Mouse (Mus musculus) v-Abl transformed pro-B cells (cell line): ENCODE measurements around the gene Gpr82.

Experiments used
- in situ Hi-C, 2 experiments: fragments of 400-800 bp; cut with MboI; formaldehyde crosslinking; loops; one replicate each; pipeline ENCODE4 v1.15.1; 2025; ENCODE audit not compliant: unreplicated experiment in 2 of 2

Gpr82 gene

DNA sequence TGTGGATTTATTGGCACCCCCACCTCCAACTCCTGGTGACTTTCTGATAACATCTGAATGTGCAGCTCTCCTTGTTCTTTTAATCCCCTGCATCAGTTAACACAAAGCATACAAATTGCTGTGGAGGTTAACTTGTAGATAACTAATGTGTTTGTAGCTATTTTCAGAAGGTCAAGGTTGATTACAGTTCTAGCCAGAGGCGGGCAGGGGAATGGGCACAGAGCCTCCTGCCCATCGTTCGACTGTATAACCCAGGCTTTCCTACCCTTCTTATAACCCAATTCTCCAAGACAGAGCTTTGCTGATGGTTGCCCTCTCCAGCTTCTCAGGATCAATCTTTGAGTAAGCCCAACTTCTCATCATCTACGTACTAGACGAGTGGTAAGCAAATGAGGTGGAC, at the start of gene Gpr82:
Gene Gpr82, plus strand, starts transcription at position 301 of the 400 bp plus-strand sequence.
- in situ Hi-C loops = loop anchor here in 1 of 2 experiments (25.0 kb wide), 1 partner anchor 424 kb away; no protein-coding TSS in a partner anchor

DNA sequence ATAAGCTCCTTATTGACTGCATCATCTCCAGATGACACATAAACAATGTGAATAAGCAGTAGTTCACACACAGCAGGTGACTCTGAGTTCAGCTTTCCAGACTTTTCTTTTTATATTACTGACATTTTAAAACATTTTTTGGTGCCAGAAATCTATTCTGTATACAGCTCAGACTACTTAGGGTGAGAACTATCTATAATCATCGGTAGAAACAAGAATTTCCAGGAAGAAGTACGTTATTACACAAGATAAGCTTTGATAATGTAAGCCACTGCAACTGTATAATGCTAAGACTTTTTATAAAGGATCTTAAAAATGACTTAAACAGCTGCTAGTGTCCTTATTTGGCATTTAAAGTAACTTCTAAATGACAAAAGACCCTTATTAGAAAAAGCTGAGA, 49.0 kb upstream of the Gpr82 start:
- in situ Hi-C loops = no loop called here

DNA sequence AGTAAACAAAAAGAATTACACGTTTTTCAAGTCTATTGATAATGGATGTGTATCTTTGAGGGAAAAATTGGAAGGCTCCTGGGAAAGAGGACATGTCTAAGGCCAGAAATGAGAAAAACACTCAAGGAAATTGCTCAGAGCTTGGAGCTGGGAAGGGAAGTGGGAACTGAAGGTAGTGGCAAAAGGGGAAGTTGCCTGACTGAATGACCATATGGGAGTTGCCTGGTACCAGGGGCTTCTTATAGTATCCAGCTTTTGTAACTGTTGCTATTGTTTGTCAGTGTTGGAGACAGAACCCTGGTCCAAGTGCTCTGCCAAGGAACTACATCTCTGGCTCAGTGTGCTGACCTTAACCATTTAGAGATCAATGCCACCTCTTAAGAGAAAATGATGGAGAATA, 44.4 kb upstream of the Gpr82 start:
- in situ Hi-C loops = no loop called here

DNA sequence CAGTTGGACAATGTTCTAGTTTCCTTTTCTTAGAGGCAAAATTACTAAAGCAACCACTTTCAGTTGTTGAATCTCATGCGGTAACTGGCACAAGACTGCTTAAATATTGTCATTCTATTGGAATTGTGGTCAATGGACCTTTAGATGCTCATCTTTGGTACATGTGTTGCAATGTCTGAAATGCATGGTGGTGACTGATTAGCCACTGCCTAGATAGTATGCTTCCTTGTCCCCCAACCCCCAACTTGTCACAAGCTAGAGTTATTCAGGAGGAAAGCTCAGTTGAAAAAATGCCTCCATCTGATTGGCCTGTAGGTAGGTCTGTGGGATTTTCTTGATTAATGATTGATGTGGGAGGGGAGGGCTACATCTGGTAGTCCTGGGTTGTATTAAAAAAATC, 43.9 kb upstream of the Gpr82 start:
- in situ Hi-C loops = no loop called here

DNA sequence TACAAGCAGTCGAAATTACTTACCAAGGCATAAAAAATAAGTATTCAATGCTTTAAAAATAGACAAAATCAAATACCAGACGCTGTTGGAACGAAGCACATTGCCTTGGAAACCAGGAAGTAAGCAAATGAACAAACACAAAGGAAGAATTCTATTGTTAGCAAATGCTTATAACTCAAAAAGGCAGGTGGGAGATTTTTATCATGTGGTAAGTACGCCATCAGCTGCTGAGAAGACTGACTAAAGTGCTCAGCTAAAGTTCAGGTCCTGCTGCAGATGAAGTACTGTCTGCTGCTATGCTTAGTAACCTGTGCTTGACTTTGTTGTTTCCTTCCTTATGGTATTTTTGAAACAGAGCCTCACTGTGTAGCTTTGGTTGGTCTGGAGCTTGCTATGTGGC, 42.7 kb upstream of the Gpr82 start:
- in situ Hi-C loops = no loop called here

DNA sequence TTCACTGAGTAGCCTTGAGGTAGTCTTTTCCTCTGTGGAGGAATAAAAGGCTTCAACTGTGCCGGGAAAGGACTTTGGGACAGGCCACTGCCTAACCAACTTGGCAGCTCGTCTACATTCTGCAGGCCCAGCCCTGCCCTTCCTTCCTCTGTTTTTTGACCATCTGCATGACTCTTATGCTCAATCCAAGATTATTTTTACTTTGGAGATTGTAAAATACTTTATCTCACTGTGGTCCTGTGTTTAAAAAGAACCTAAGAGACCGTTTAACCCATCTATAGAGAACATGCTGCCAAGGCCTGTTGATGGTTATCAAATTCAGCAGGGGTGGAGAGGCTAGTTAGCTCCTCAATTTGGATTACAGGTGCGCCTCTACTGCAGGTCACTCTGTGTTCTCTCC, 39.7 kb upstream of the Gpr82 start:
- in situ Hi-C loops = no loop called here

DNA sequence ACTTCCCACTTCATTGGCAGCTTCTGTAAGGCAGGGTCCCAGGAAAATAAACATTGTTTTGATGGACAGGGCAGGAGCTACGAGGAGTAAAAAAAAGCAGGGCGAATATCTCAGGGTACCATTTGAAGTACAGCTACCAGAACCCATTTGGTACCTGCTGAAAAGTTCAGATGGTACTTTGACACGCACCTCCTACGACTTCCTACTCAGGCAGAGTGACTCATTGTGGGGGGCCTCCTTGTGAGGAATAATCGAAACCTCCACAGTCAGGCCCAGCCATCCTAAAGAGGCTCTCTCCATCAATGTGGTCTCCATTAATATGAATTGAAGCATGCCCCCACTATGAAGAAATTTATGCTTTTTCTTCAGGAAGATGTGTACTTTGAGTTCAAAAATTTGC, 38.5 kb upstream of the Gpr82 start:
- in situ Hi-C loops = no loop called here

DNA sequence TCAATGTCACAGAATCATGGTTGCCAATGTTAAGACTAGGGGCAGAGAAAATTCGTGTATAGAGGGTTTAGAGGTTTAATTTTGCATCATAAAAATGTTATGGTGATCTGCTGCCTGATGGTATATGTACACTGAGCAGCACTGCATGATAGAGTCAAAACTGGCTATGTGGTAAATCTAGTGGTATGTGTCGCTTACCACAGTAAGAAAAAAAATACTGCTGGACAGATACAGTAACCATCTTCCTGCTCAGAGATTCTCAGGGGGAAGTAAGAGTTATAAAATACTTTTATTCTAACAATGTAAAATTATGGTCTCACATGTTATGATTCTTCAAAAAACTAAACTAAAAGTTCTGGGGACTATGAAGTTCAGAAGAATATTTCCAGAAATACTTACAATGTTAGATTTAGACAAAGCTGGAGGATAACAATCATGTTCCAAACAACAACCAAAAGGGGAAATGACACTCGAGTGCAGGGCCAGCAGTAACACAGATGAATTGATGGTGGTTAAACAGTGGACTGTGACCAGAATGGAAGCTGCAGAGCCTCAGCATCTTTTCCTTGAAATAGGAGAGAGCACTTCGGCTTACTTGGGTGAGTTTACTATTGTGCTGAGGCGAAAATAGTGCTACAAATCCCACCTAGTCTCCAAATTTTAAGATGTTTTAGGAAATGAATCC, 29.4 kb upstream of the Gpr82 start, which contains the start of gene Gpr34:
Gene Gpr34, plus strand, starts transcription at position 491 of the 685 bp plus-strand sequence.
- in situ Hi-C loops = no loop called here

DNA sequence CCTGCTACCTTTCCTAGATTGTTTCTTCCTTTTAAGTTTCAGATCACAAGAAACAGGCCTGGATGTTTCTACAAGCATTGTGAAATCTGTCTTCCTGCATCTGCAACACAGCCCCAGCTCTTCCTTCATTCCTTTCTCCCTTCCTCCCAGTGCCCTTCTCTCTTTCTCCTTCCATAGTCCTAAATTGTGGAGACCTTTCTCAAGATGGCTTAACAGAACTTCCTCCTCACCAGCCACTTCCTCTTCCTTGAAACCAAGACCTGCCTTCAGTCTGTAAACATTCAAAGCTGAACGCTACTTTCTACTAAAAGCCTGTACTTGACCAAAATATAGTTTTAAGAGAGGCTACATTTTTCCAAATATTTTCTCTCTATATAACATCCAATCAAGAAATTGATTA, 24.8 kb upstream of the Gpr82 start:
- in situ Hi-C loops = no loop called here

DNA sequence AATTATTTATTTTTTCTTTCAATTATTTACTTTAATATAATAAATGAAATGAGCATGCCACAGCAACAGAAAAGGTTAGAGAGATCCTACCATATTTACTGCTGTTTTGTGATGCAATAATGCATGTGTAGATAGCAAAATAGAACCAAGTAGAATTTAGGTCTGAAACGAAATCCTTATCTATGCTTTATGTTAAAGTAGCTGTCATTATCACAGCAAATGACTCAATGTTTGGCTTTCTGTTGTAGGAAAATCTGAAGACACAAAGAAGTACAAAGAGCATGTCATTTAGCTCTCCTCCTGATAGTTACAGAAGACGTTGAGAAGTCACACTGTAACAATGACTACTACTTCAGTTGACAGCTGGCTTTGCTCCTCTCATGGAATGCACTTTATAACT, 22.3 kb upstream of the Gpr82 start:
- in situ Hi-C loops = no loop called here

DNA sequence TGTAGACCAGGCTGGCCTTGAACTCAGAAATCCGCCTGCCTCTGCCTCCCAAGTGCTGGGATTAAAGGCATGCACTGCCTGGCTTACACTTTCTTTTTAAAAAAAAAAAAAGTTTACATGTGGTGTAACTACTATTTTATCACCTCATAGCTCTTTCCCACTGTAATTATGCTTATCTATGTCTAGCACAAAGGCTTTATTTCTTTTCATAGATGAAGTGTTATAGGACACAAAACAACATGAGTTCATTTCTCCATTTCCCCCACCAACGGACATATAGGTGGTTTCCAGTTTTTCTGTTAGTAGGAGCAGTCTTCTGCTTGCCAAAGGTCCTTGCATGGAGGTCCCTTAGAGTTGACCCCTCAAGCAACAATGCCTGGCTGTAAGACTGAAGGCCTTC, 9.3 kb upstream of the Gpr82 start:
- in situ Hi-C loops = loop anchor here (5.0 to 25.0 kb wide), 3 partner anchors 45 to 415 kb away; no protein-coding TSS in a partner anchor

DNA sequence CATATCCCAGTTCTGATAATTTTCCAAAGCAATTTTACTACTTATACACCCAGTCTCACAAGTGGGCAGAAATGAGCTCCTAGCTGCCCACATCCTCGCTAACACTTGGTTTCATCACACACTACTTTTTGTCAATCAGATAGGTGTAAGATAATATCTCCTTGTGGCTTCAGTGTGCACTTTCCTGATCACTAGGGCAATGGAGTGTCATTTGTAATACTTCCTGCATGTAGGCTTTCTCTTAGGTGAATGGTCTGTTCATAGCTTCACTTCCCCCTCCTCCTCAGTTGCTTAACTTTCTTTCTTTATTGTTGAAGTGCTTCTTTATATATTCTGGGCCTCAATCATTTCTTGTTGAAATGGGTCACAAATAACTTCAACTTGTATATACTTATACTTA, 8.9 kb upstream of the Gpr82 start:
- in situ Hi-C loops = loop anchor here (5.0 to 25.0 kb wide), 3 partner anchors 45 to 415 kb away; no protein-coding TSS in a partner anchor

DNA sequence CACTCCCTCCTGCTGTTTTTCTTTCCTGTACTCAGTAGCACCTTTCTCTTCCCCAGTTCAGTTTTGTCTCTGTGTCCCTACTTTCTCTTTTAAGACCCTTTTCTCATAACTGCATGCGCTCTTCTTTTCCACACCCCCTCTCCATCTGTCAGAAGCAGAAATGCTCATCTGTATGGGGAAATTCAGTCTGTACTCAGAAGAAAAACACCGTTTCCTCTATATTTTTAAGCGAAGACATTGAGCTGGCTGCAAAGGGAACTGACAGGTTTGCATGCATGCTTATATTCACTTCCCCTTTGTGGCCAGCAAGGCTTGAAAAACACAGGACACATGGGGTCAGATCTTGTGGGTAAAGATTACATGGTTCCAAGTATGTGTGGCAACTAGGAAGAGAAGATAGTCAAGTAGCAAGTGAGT, 6.2 kb upstream of the Gpr82 start:
- in situ Hi-C loops = loop anchor here (5.0 to 25.0 kb wide), 6 partner anchors 50 to 428 kb away; partner anchors contain the start of gene Nyx (in 1 of the 2)

DNA sequence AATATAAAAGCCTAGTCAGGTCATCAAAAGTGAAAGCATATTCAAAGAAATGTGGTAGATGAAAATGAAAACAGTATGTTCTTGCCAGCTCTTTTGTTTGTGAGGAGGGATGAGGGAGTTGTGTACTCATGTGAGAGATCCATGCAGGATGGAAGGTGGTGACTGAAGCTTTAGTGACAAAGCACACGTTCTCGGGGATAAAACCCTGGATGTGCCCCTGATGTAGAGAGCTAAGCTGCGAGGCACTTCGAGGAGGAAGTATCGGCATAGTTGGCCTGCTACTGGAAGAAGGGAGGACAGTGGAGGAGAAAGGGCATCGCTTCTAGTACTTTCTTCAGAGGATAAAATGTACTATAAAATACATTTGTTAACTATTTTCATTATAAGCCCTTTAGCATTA, 5.3 kb upstream of the Gpr82 start:
- in situ Hi-C loops = loop anchor here (5.0 to 25.0 kb wide), 6 partner anchors 51 to 429 kb away; partner anchors contain the start of gene Nyx (in 1 of the 2)

DNA sequence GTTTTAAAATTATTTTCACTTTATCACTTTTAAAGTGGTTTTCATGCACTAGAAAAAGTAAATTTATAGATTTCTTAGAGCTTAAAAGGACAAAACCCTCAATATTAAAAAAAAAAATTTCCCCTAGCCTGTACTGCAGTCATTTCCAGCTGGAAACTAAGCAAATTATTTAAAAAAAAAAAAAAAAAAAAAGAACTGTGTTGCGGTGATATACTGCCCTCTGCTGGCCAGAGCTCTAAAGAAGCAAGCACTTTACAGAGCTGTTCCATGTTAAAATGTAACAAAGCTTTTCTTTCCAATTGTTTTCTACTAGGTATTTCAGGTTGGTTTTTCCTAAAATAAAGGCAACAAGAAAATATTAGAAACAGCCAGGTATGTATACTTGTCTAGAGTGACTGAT, 4.4 kb upstream of the Gpr82 start:
- in situ Hi-C loops = loop anchor here (5.0 to 25.0 kb wide), 6 partner anchors 52 to 429 kb away; partner anchors contain the start of gene Nyx (in 1 of the 2)

DNA sequence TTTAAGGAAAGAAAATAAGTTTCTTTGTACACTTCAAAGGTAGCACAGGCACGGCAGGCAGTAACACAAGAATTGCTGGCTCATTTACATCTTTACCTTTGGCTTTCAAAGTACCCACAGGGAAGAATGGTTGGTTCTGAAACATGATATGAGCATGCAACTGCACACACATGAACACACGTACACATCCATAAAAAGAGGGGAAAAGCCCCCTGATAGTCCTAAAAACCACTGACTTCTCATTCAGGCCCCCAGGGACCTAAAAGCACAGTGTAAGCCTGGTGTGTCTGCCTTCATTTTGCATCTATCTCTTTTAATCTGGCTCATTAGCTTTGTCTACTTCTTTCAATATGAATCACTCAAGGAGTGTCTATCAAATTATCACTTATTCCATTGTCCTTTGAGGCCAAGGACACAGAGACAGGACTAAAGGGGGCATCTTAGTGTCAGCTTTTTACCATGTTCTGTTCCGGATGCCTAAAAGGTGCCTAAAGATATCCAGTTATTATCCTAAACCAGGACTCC, 2.5 kb upstream of the Gpr82 start:
- in situ Hi-C loops = loop anchor here (5.0 to 25.0 kb wide), 6 partner anchors 54 to 431 kb away; partner anchors contain the start of gene Nyx (in 1 of the 2)

DNA sequence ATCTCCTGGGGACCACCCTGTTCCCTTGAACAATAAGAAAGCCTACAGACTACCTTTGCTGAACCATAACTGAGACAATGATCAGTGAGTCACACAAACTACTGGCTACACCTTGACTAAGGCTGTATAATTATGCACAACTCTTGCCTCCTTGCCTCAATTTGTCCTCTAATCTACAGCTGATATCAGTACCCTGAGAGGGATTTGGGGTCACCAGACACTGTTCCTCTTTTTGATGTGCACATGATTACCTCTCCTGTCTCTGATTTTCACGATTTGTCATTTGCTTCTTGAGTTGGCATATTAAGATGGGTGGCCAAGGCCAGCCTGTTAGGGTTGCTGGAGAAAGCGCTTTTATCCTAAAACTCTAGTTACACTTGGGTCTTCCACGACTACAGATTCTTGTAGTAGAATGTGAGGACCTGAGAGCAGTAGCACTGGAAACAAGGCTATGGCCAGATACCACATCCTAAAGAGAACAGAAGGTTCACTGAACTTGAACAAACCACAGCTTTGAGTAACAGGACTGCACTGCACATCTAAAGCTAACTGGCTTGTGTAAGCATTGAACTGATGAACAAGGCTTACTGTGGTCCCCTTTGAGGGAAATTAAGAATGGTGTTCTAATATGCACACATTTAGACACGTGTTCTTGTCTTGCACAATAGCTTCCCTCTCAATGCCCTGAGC, 1.8 kb upstream of the Gpr82 start:
- in situ Hi-C loops = loop anchor here (5.0 to 25.0 kb wide), 6 partner anchors 55 to 432 kb away; partner anchors contain the start of gene Nyx (in 1 of the 2)

DNA sequence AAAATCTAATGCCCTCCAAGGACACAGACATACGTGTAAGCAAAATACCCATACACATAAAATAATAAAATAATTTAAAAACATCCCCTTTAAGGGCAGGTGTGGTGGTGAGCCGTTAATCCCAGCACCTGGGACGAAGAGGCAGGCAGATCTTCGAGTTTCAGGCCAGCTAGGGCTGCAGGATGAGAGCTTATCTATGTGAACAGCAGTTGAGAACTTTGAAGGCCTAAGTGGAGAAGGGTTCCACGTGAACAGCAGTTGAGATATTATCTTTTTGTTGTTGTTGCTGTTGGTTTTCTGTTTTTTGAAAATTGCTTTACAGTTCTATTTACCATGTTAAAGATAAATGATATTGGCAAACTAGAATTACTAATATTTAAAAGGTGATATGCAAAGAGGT, 7.7 kb downstream of the Gpr82 start:
- in situ Hi-C loops = loop anchor here in 1 of 2 experiments (25.0 kb wide), 1 partner anchor 432 kb away; no protein-coding TSS in a partner anchor

DNA sequence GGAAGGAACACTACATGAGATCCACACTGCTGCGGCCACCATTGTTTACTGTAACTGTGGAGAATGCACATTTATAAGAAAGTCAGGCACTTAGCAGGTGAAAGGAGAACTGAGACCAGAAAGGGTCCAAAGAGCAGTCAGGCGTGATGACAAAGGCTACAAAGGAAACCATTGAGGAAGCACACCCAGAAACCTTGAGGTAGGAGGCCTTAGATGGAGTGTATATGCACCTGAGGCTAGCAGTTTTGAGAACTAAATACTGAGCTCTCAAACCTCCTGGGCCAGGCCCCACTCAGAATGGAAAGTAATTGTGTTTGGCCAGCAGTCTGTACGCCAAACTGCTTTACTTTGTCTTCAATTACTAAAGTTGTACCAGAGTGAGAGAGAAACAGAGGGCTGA, 9.2 kb downstream of the Gpr82 start:
- in situ Hi-C loops = loop anchor here in 1 of 2 experiments (25.0 kb wide), 1 partner anchor 433 kb away; no protein-coding TSS in a partner anchor

DNA sequence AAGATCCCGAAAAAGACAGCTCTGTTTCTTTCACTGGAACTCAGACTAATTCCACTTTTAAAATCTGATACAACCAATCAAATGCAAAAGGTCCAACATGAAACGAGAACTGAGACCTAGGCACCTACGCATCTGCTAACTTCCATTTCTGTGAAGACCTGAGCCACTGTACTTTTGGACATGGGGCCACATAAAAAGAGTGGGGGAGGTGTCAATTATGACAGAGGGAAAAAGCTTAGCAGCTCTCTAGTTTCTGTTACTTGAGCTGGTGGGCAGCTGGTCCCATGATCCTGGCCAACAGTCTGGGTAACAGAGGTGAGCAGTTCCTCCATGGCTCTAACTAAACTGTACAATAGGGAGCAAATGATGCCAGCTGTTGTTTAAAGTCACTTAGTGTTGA, 11.8 kb downstream of the Gpr82 start:
- in situ Hi-C loops = loop anchor here in 1 of 2 experiments (25.0 kb wide), 1 partner anchor 436 kb away; no protein-coding TSS in a partner anchor

DNA sequence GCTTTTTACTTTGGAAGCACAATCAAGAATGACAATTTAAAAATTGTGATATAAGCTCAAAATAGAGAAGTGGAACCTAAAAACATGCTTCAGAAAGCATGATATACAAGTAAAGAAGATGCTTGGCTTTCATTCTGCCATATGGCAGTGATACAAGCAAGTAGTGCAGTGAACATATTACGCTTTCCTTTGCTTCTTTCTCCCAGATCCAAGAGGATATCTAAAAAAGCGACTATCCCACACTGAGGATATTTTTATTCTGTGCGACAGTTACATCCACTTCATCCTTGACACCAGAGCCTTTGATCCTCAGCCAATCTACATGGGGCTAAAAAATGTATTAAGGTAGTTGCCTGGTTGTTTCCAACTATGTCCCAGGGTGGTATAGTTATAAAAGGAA, 20.6 kb downstream of the Gpr82 start:
- in situ Hi-C loops = loop anchor here (25.0 kb wide), 2 partner anchors 744 to 769 kb away; no protein-coding TSS in a partner anchor
